Mouse (Mus musculus): ENCODE results near the gene Cope.

DNA sequence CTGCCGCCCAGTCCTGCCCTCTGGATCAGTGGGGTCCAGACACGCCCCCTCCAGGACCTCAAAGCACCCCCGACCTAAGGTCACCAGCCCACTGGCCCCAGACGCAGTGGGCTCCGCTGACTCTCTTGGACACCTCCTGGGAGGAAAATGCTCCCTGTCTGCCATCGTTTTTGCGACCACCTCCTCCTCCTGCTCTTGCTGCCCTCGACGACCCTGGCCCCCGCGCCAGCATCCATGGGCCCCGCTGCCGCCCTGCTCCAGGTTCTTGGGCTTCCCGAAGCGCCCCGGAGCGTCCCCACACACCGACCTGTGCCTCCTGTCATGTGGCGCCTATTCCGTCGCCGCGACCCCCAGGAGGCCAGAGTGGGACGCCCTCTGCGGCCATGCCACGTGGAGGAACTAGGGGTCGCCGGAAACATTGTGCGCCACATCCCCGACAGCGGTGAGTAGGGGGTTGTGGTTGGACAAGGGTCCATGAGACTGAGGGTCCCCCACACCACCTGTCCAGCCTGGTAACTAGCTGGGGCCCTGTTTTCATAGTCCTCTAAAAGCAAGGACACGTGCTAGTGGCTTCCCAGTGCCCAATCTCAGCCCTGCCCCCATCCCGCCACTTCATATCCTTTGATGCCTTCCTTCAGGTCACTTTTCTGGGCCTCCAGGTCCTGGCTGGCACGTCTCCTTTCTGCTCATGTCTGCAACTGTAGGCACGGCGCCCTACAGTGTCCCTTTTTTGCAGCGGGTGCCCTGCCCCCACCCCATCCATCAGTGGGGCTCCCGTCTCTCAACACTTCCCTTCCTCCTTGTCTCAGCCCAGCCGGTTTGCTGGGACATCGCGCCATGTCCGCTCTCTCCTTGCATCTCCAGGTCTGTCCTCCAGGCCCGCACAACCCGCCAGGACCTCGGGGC is 27.8 kb downstream of the Cope start:
- TF ChIP-seq CTCF (IDR thresholded peaks at IDR 0.05; ENCODE audit: borderline replicate concordance, insufficient read depth, low read depth, low read length) = no peak
- TF ChIP-seq POLR2A (IDR thresholded peaks at IDR 0.05; ENCODE audit: borderline replicate concordance, insufficient read depth, low read length) = no peak
